Mouse (Mus musculus): ENCODE data around the gene Slfn14. TPM values are rescaled to one million over a fixed set of nuclear protein-coding genes. Genes with fewer than 3 reads are reported as not detected.
A peak's percentile ranks its signal among the peaks of the same experiment; 100 is the strongest.
"Not testable (repeated sequence)": the region's sequence is repeated elsewhere in the genome, so short reads cannot be mapped to it uniquely, and the experiment has no call there.

The Slfn14 gene
- not detected for total RNA-seq (2021)

- intact Hi-C loops (cut with DNase I): no loop called here
- DNase-seq (ENCODE audit: low spot score in 2 of 2): no peak
Observed at GRCm38 (mm10) chr11:83286566-83286965, at the start of gene Slfn14. Slfn14 (minus strand) TSS chr11:83286726.

- intact Hi-C loops (cut with DNase I): no loop called here
- DNase-seq (ENCODE audit: low spot score in 2 of 2): peak; percentile 26 to 90
Observed at GRCm38 (mm10) chr11:83335826-83336225, 49.3 kb upstream of the Slfn14 start.

GRCm38 (mm10) chr11:83327427-83327826, 40.9 kb upstream of the Slfn14 start:
- intact Hi-C loops (cut with DNase I): loop anchor here (2.0 kb wide), 1 partner anchor 97 kb away; no protein-coding TSS in a partner anchor
- peak; percentile 44 to 70 for DNase-seq (ENCODE audit: low spot score in 2 of 2)

GRCm38 (mm10) chr11:83326692-83327091, 40.2 kb upstream of the Slfn14 start:
- DNase-seq (ENCODE audit: low spot score in 2 of 2): not testable (repeated sequence)
- intact Hi-C loops (cut with DNase I): loop anchor here (2.0 kb wide), 1 partner anchor 98 kb away; no protein-coding TSS in a partner anchor

GRCm38 (mm10) chr11:83319048-83319447, 32.5 kb upstream of the Slfn14 start:
- intact Hi-C loops (cut with DNase I): no loop called here
- DNase-seq (ENCODE audit: low spot score in 2 of 2): no peak

GRCm38 (mm10) chr11:83312471-83312870, 25.9 kb upstream of the Slfn14 start:
- DNase-seq (ENCODE audit: low spot score in 2 of 2): peak; percentile 61 to 82
- intact Hi-C loops (cut with DNase I): no loop called here

- intact Hi-C loops (cut with DNase I): no loop called here
- no peak for DNase-seq (ENCODE audit: low spot score in 2 of 2)
Observed at GRCm38 (mm10) chr11:83306700-83307253, 20.3 kb upstream of the Slfn14 start.

GRCm38 (mm10) chr11:83304485-83304884, 18.0 kb upstream of the Slfn14 start:
- intact Hi-C loops (cut with DNase I): no loop called here
- no peak for DNase-seq (ENCODE audit: low spot score in 2 of 2)

GRCm38 (mm10) chr11:83303751-83304150, 17.2 kb upstream of the Slfn14 start:
- intact Hi-C loops (cut with DNase I): no loop called here
- DNase-seq (ENCODE audit: low spot score in 2 of 2): peak; percentile 16 to 44

GRCm38 (mm10) chr11:83302526-83303251, 16.2 kb upstream of the Slfn14 start, which contains the start of gene Pex12:
Pex12 (minus strand) TSS chr11:83302586.
- intact Hi-C loops (cut with DNase I): no loop called here
- peak; percentile 94 to 98 for DNase-seq (ENCODE audit: low spot score in 2 of 2)

- intact Hi-C loops (cut with DNase I): no loop called here
- DNase-seq (ENCODE audit: low spot score in 2 of 2): no peak
Observed at GRCm38 (mm10) chr11:83302124-83302523, 15.6 kb upstream of the Slfn14 start.

- intact Hi-C loops (cut with DNase I): no loop called here
- DNase-seq (ENCODE audit: low spot score in 2 of 2): no peak
Observed at GRCm38 (mm10) chr11:83301431-83301831, 14.9 kb upstream of the Slfn14 start.

GRCm38 (mm10) chr11:83299724-83300123, 13.2 kb upstream of the Slfn14 start:
- DNase-seq (ENCODE audit: low spot score in 2 of 2): no peak
- intact Hi-C loops (cut with DNase I): no loop called here

- intact Hi-C loops (cut with DNase I): no loop called here
- DNase-seq (ENCODE audit: low spot score in 2 of 2): peak; percentile 94 to 98
Observed at GRCm38 (mm10) chr11:83298225-83299195, 12.0 kb upstream of the Slfn14 start, which contains the start of gene Ap2b1. Ap2b1 (plus strand) TSS chr11:83299024.

GRCm38 (mm10) chr11:83297816-83298215, 11.3 kb upstream of the Slfn14 start:
- intact Hi-C loops (cut with DNase I): no loop called here

GRCm38 (mm10) chr11:83294133-83294532, 7.6 kb upstream of the Slfn14 start:
- DNase-seq (ENCODE audit: low spot score in 2 of 2): no peak
- intact Hi-C loops (cut with DNase I): no loop called here

More at GRCm38 (mm10) chr11:83297816-83298215, 11.3 kb upstream of the Slfn14 start:
- DNase-seq (ENCODE audit: low spot score in 2 of 2): peak in 1 of 2 experiments; percentile 21

GRCm38 (mm10) chr11:83293182-83293581, 6.7 kb upstream of the Slfn14 start:
- intact Hi-C loops (cut with DNase I): no loop called here
- no peak for DNase-seq (ENCODE audit: low spot score in 2 of 2)

- DNase-seq (ENCODE audit: low spot score in 2 of 2): no peak
- intact Hi-C loops (cut with DNase I): no loop called here
Observed at GRCm38 (mm10) chr11:83292251-83292587, 5.7 kb upstream of the Slfn14 start.

GRCm38 (mm10) chr11:83291375-83292250, 5.1 kb upstream of the Slfn14 start:
- peak; percentile 94 to 98 for DNase-seq (ENCODE audit: low spot score in 2 of 2)
- intact Hi-C loops (cut with DNase I): no loop called here
